Mouse (Mus musculus) heart, postnatal 4 days (tissue): Measurements from ENCODE around the gene Pus7l. TPM values are rescaled to one million over a fixed set of nuclear protein-coding genes. Genes with fewer than 3 reads are reported as not detected.

Source experiments
- DNase-seq: peaks from one replicate; pipeline ENCODE4 v3.0.0; 2021
- total RNA-seq, 2 experiments: library from RNA; stranded (reverse); gene quantifications; 2 replicates each; pipeline ENCODE4 v1.2.3; 2021

Pus7l gene
- 1 to 10 TPM; 2.8 to 3.0 TPM for total RNA-seq

DNA sequence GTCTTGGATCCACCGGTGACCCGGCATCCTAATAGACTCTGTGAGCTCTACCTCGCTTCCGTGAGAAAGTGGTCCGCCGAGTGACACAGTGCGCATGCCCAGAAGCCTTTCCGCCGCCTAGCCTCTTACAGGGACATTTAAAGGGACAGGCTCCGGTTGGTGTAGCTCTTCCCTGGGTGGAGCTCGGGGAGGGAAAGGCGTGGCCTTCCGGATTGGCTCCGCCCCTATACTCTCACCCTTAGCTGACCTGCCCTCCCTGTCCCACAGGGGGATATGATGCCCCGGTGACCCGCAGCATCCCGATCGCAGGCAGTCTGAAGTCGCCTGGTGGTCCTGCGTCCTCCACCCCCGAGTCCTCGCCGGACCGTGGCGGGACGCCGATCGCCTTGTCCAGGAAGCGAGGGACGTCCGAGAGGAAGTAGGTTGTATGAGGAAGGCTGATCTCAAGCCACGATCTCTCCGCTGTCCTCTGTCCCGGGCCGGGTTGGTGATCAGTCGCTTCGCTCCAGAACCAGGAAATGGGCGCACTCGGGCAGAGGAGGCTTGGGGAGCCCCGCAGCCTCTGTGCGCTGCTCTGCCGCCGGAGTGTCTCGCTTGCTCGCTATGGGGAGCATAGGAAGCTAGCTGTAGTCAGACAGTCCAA, at the start of gene Pus7l, which contains the start of gene Irak4:
Gene Pus7l, minus strand, starts transcription at position 139 of the 643 bp plus-strand sequence.
Gene Irak4, plus strand, starts transcription at position 235 of the 643 bp plus-strand sequence.
- DNase-seq = peak; percentile 95

DNA sequence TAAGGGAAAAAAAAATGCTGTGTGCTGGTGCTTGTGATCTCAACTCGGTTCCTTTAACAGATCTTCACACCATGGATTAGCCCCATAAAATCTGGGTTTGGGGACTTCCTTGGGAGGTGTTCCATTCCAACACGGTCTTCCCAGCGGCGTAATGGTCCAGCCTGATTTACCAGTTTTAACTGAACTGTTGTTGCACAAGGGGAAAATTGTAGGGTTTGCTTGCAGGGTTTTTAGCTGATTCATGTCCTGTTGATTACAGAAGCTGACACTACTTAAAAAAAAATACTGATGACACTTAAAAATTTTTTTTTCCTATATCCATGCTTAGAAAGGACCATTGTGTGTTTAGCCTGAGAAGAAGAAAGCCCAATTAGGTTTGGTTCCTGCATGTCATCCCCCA, 48.0 kb upstream of the Pus7l start:
- no peak for DNase-seq

DNA sequence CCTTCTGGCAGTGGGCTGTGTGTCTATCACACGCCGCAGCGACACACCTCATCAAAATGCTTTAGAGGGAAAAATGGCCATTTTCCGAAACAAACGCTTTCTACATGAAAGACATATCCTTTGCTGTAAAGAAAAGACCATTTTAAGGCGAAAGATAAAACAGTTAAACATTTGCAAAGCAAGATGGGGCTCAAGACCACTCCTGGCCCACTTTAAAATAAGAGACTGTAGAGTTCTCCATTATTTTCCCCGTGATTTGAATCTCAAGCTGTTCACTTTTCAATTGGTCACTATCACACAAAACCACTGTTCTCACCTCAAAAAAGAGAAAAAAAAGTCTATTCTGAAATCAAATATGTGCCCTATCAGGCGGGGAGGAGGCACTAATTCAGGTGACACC, 46.7 kb upstream of the Pus7l start:
- DNase-seq = no peak

DNA sequence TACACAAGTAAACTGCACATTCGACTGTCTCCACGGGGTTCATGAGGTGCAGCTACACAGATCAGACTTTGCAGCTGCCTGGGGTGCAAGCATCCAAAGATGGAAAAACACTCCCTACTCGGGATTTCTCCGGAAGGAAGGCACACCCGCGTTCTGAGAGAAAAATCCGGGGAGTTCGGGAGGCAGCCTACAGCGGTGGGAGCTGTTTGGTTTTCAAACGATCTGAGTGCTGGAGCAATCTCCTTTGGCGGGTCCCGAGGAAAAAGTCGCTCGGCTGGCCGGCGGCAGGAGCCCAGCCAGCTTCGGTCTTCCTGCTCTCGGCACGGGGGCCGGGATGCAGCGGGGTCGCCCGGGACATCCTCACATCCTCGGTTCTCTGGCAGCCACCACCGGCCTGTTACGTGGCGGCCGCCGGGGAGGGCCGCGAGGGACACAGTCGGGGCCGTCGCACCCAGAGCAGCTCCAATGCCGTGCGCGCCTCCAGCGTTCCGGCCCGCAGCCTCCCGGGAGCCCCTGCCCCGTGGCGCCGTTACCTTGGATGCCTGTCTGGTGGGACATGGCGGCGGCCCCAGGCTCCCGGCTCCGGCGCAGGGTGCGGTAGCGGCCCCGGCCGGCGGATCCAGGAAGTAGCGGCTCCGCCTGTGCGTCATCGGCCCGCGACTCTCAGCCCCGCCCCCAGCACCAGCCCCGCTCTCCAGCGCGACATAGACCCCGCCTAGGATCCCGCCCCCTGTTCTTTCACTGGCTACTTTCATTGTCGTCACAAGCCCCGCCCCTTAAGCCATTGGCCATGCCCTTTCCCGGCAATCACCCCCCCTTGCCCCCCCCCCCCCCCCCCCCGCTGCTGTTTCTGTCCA, 46.1 kb upstream of the Pus7l start, which contains the start of gene Twf1:
Gene Twf1, minus strand, starts transcription at position 671 of the 857 bp plus-strand sequence.
- peak; percentile 99 for DNase-seq

DNA sequence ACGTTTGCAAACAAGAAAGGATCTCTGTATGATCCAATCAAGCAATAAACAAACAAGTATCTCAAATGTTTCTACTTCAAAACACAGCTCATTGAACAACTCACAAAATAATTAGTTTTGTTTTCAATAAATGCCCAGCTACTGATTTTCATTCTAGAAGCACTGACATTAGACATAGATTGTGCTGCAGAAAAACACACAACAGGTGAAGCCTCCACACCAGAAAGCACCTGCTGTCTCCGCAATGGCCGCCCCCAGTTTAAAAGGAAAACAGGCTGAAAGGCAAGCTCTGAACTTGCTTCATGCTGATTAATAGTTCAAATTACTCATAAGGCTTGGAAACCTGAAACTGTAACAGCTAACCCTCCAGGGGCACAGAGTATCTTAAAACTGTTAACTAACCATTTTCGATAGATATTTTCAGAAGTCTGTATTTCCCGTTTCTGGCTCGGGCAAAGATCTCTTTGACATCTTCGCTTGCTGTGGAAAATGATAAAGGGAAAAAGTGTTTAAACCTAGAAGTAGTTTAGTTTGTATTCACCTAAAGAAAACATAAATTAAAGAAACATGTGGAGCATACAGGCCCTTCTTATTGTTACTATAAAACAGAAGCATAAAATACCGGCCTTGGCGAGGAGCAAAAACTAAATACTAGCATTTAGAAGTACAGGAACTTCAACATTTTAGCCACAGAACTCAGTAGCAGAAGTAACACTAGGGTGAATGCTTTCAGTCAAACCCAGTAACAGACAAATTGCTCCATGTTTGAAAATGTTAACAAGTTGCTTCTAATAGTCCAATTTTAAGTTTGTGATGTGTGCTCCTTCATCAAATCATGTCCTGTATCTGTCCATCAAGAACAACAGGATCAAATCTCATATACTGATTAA, 44.7 kb upstream of the Pus7l start:
- DNase-seq = no peak

DNA sequence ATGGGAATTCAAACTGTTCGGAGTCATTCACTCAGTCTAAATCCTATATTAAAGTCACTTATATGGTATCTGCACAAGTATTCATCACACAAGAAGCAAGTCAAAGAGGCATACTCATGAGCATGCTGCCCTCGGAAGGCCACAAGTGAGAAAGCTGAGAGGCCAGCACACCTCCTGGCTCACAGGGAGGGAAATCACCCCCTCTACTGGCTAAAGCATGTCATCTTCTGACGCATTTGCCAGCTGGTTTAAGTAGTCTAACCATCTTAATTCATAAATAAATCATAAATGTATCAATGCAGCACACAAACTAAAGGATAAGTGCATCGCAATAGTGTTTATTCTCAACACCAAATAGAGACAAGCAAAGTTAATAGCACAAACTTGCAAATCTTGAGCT, 41.4 kb upstream of the Pus7l start:
- DNase-seq = no peak

DNA sequence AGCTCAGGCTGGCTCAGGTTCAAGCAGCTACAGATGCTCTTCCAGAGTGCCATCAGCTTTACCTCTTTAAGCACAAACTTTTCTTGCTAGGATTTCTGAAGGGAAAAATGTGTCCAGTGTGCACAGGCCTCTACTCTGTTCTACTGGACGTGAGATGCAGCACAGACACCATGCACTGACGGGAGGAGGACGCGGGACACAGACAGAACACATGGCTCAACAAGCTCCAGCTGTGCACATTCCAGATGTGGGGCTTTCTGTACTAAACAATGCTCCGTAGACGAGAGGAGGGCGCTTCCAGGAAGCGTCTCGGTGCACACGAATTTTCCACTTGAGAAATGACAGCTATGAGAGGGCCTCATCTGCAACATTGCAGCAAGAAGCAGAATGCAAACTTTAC, 39.8 kb upstream of the Pus7l start:
- DNase-seq = no peak

DNA sequence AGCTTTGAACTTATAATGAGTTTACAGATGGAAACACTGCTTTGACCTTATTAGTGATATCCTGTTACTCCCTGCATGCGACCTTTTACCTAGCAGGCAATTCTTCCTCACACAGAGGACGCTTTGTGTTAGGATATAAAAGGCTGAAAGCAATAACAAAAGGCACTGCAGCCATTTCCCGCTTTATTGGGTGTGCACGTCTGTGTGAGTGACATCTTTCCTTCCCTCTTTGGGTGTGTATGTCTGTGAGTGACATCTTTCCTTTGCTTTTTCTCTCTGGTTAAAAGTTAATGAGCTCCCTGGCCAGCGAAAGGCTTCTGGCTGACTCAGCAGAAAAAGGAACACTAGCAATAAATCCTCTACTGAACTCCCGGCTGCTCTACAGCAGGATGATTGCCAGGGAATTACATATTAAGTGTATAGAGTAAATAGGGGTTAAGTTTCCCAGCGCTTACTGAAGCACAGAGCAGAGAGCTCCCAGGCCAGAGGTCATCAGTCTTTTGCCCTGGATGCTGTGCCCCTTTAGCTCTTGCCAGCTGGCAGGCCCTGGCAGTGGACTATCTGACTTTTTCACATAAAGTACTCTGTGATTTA, 38.8 kb upstream of the Pus7l start:
- no peak for DNase-seq

DNA sequence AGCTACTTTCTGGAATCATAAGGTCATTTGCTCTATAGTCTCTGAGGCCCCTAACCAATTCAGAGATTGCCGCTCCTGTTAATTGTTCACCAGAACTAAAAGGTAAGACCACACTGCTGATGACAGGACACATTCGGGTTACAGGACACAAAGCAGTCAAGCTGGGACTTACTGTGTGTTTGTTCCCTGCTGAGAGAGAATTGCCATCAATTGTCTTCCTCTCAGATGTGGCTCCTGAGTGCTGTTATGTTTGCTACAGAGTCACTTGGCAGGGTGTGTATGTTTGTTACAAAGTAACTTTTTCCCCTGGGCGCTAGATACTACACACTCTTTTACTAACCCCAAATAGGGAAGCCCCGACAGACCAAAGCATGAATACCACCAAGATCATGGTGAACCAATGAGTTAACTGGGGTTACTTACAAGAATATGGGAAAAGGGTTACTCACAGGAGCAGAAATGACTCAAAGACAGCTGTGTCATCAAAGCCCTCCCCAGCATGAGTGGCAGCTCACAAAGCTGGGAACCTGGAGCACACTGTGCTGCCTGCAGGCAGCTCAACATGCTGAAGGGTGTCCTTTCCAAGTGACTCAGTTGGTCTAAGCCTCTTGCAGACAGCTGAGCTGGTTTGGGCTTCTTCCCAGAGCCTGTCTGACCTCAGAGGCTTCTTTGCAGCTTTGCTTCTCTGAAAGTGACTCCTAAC, 31.4 kb upstream of the Pus7l start:
- no peak for DNase-seq

DNA sequence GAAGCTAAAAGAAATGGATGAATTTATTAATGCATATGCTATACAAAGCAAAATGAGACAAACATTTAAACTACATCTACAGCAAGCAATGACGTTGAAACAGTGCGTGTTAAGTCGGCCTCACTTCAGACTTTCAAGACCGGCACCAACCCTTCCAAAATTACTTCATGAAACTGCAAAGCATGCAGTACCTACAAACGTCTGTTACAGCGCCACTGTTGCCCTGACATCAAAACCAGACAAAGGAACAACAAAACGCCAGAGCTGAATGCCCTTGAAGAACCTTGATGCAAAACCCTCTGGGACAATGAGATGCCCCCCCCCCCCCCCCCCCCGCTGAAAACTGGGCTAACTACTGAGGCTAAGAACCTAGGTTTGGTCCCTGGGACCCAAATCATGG, 29.4 kb upstream of the Pus7l start:
- DNase-seq = no peak

DNA sequence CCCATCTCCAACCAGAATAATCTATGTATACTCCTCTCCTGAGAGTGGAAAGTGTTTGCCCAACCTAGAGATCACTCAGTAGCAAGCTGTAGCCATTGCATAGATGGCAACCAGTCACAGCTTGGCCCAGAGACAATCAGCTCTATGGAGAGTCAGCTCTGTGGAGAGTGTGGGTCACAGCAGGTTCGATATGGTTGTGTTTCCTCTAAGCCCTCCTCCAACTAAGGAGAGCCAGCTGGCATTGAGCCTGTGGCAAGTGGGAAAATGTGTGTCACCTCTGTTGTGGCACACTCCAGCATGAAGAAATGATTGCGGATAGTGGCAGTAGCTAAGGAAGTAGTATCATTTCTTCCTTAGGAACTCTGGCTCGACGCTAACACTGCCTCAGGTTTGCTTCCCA, 28.2 kb upstream of the Pus7l start:
- no peak for DNase-seq

DNA sequence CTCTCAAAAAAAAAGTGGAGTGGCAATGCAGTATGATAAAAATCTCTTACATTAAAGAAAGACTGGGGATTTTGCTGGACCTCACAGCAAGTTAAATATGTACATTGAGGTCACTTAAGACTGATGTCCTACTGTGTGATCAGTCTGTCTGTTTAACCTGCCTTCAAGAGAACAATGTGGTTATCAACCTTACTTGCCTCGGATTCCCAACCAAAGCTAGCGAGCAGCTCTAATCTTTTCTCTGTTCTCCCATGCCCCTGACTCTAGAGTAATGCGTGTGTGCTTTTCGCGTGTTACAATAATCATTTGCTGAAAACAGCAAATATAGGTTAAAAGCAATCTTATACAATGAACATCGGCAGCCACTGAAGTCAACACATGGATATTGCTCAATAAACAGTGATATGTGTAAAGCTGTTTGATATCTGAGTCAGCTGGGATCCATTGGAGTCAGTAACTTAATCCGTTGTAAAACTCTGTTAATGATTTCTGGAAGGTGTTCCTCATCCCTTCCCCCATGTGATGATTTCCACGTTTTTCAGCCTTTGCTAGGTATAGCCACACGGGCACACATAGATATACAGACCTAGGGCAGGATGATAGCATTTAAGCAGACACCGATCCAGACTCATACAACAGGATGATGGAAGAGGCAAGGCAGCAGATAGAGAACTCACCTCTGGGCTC, 25.3 kb upstream of the Pus7l start:
- DNase-seq = no peak

DNA sequence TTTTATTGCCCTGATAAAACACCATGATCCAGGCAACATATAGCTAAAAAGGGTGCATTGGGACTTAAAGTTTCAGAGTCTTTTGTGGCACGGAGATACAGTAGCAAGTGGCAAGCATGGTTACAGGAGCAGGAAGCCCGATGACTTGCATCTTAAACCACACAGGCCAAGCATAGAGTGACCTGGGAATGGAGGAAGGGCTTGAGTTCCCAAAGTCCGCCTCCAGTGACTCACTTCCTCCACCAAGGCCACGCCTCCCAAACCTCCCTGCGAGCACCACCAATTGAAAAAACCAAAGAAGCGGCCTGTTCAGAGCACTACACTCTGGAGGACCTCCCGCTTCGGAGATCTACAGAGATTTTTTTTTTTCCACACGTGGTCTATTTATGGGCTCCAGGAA, 22.5 kb upstream of the Pus7l start:
- no peak for DNase-seq

DNA sequence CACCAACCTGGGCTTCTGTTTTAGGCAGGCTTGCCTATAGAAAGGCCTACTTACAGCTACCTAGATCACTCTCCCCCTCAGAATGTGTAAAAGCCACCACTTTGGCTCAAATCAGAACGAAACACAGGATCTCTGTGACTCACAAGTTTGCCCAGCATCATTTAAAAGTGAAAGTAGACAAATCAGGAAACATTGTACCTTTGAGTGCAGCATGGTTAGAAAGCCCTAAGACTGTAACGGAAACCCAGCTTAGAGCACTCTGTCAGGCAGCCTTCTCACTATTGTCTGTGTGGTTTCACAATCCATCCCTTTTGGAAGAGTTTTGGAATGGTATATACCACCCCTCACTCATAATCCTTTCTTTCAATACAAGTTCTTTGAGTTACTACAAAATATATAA, 21.6 kb upstream of the Pus7l start:
- no peak for DNase-seq

DNA sequence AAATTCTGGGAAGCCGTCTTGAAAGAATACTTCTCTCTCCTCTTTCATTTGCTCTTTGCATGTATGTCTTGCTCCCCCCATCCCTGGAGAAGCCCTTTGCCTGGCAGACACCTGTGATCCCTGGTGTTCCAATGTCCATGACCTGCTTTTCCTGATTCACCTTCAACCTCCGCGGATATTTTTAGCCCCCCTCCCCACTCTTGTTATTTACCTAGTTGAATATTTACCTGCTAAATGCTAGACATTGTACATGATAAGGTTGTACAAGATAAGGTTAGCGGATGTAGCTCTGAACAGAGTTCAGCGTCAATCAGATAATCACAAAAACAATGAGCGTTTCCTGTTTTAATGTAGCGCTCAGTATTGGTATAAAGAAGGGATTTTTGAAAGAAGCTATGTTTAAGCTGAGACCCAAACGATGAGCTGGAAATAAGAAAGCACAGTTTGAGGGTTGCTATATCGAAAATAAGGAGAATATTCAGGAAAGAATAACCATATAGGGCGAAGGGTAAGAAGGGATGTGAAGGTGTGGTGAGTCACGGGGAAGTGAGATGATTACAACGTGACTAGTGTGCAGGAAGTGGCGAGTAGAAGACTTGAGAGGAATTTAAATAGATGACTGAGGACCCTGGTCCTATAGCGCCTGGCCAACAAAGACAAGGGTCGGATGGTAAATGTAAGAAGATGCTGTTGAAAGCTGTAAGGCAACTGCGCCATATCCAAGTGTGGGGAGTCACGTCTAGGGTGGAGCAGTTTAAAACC, 15.7 kb upstream of the Pus7l start:
- no peak for DNase-seq

DNA sequence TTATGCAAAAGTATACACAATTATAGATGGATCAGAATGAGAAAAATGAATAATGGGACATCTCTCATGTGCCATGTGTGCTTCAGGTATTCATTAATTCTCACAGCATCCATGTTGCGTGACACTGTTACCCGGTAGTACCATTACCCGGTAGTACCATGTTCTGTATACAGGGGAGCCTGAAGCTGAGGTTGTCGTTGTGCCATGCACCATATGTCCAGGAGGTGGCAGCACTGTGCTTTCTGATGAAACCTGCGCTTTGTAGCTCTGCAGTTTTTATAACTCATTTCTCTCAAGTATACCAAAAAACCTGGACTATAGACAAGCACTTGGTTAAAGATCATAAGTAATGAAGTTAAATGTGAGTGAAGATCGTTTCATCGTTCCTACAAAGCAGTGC, 14.1 kb upstream of the Pus7l start:
- DNase-seq = peak; percentile 91

DNA sequence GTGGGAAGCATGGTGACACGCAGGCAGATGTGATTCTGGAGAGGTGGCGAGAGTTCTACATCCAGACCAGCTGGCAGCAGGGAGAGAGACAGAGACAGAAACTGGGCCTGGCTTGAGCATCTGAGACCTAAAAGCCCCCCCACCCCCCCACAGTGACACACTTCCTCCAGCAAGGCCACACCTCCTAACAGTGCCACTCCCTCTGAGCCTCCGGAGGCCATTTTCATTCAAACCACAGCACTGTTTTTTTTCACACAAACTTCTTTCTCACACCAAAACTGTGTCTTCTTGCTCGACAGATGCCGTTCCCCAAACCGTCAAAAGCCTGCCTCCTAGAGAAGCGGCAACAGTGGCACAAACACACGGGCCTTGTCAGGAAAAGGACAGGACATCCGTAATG, 10.2 kb upstream of the Pus7l start:
- no peak for DNase-seq

DNA sequence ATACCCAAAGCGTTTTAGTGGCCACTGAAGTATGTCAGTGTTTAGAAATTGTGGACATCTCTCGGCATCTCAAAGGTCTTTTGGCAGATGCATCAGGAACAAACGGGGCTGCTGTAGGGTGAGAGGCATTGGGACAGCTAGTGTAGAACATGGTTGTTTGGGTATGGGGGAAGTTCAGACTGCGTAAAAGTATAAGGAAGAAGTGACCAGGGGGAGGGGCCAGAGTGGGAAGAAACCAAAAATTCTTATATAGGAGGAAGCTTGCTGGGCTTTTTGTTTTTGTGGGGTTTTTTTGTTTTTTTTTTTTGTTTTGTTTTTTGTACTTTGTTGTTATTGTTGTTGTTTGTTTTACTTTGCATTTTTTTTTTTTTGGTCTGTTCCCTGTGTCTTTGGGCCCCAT, 1.5 kb upstream of the Pus7l start:
- DNase-seq = no peak

DNA sequence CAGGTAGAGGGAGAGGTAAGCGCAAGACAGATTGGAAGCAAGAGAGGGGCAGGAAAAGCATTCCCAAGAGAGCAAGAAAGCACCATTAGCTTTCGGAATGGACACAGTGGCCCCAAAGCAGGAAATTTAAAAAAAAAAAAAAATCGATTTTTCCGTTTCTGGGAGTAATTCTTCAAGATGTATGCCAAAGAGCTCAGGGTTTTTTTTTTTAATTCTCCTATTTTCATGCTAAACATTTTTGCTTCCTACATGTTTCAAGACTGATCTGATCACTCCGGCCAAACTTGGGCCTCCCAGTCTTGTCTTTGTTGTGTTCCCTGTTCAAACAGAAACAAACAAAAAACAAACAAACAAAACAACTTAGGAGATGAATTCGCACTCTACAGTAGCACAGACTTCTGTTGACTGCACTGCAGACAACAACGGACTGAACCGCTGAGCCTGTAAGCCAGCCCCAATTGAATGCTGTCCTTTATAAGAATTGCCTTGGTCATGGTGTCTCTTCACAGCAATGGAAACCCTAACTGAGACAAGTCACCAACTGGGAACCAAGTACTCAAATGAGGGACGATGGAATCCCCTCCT, 797 bp upstream of the Pus7l start:
- DNase-seq = no peak
